Comparison of ENCODE assay signal across 24 mouse cellular contexts in the genomic region with DNA sequence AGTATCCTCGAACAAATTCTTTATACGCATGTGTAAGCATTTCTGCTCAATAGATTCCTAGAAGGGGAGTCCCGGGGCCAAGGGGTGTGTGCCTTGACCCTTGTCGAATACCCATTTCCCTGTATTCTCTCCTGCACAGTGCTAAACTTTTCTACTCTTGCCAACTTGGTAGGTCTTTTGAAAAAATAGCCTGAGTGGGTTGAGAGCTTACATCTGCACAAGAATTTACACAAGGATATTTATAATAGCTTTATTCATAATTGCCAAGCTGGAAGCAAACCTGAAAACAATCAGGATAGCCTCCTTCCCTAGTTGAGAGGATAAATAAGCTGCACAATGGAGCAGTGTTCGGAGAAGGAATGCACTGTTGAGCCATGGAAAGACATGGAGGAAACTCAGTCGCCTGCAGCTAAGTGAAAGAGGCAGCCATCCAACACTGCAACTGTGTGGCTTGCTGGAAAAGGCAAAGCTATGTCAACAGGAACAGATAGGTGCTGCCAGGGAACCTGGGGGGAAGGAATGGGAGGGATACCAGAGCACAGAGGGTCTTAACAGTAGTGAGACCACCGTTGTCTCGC. TPM values are rescaled to one million over a fixed set of nuclear protein-coding genes. Genes with fewer than 3 reads are reported as not detected.
DNase-seq lines count a peak whose midpoint lies in the region; ATAC-seq and TF ChIP-seq lines count a peak whose summit lies in the region.
"Had no signal": no experiment of that assay in that cellular context is flagged by ENCODE, and none has a peak within 500 bp of the region (broad histone marks: within the 10 kb centered on the region; RNA-seq: fewer than 3 reads in every experiment).

No protein-coding gene starts in this region.

- no peaks in the 10 kb centered on the region for H3K27me3 ChIP-seq in forebrain, embryonic 15.5 days
- no peaks in the 10 kb centered on the region for H3K27me3 ChIP-seq in forebrain, postnatal 0 days (ENCODE audit: insufficient read depth, low read length)
- no peaks in the 10 kb centered on the region for H3K27me3 ChIP-seq in hindbrain, postnatal 0 days (ENCODE audit: insufficient read depth, low read length)
- H3K27me3 ChIP-seq in hindbrain, embryonic 14.5 days (ENCODE audit: control insufficient read depth, insufficient read depth, low read length): no peaks in the 10 kb centered on the region
- H3K27me3 ChIP-seq in liver, embryonic 11.5 days (replicated peaks; ENCODE audit: control insufficient read depth, insufficient read depth, low read length): no peaks in the 10 kb centered on the region
- H3K27me3 ChIP-seq: embryonic facial prominence, embryonic 12.5 days; heart, embryonic 12.5 days; intestine, embryonic 15.5 days had no signal

- DNase-seq in forebrain, postnatal 0 days: no peak
- no peak for DNase-seq in hindbrain, postnatal 0 days (ENCODE audit: low spot score)
- no peak for DNase-seq in hindbrain, embryonic 14.5 days (ENCODE audit: low spot score)
- peak; percentile 15 for DNase-seq in retina, postnatal 1 day
- DNase-seq in retina, embryonic 14.5 days (ENCODE audit: low spot score): no peak
- peak; percentile 86 for DNase-seq in gonadal fat pad, adult 2 months (ENCODE audit: low read depth)
- no peak for DNase-seq in liver, embryonic 11.5 days (ENCODE audit: low spot score)
- DNase-seq: adrenal gland, adult 2 months; adrenal gland, postnatal 25 days; cerebellum, adult 11 months; cerebellum, adult 8-10 months; cerebellum, postnatal 14 days; embryo, embryonic 11 days; gastrocnemius, postnatal 36 days; heart, adult 2 months; kidney, adult 18-20 months had no signal

- no peaks in the 10 kb centered on the region for H3K36me3 ChIP-seq in forebrain, embryonic 15.5 days
- no peaks in the 10 kb centered on the region for H3K36me3 ChIP-seq in forebrain, postnatal 0 days (ENCODE audit: insufficient read depth)
- H3K36me3 ChIP-seq in hindbrain, postnatal 0 days (ENCODE audit: insufficient read depth, low read length): no peaks in the 10 kb centered on the region
- no peaks in the 10 kb centered on the region for H3K36me3 ChIP-seq in hindbrain, embryonic 14.5 days (replicated peaks; ENCODE audit: control insufficient read depth, insufficient read depth)
- H3K36me3 ChIP-seq in liver, embryonic 11.5 days (ENCODE audit: control insufficient read depth, insufficient read depth, low read length): no peaks in the 10 kb centered on the region
- H3K36me3 ChIP-seq: embryonic facial prominence, embryonic 12.5 days; heart, embryonic 12.5 days; intestine, embryonic 15.5 days had no signal

- H3K4me1 ChIP-seq in forebrain, embryonic 15.5 days: no peaks in the 10 kb centered on the region
- H3K4me1 ChIP-seq in forebrain, postnatal 0 days (ENCODE audit: insufficient read depth): no peaks in the 10 kb centered on the region
- no peaks in the 10 kb centered on the region for H3K4me1 ChIP-seq in hindbrain, postnatal 0 days (ENCODE audit: insufficient read depth, low read length)
- no peaks in the 10 kb centered on the region for H3K4me1 ChIP-seq in hindbrain, embryonic 14.5 days (replicated peaks; ENCODE audit: control insufficient read depth, insufficient read depth, low read length)
- no peaks in the 10 kb centered on the region for H3K4me1 ChIP-seq in liver, embryonic 11.5 days (replicated peaks; ENCODE audit: control insufficient read depth, insufficient read depth, low read length)
- H3K4me1 ChIP-seq: embryonic facial prominence, embryonic 12.5 days; heart, embryonic 12.5 days; intestine, embryonic 15.5 days had no signal

- TF ChIP-seq CTCF in forebrain, postnatal 0 days (IDR thresholded peaks at IDR 0.05; ENCODE audit: low read depth): no peak
- TF ChIP-seq CTCF in hindbrain, postnatal 0 days (IDR thresholded peaks at IDR 0.05; ENCODE audit: low read depth): no peak

- H3K4me3 ChIP-seq in forebrain, embryonic 15.5 days: no peak overlapping the region
- H3K4me3 ChIP-seq in forebrain, postnatal 0 days (ENCODE audit: low read depth, low read length): no peak overlapping the region
- no peak overlapping the region for H3K4me3 ChIP-seq in hindbrain, postnatal 0 days (ENCODE audit: low read length)
- no peak overlapping the region for H3K4me3 ChIP-seq in hindbrain, embryonic 14.5 days (replicated peaks; ENCODE audit: low read length)
- no peak overlapping the region for H3K4me3 ChIP-seq in liver, embryonic 11.5 days (ENCODE audit: low read depth, low read length)
- H3K4me3 ChIP-seq: embryonic facial prominence, embryonic 12.5 days; heart, adult 2 months; heart, embryonic 12.5 days; intestine, embryonic 15.5 days had no signal

- ATAC-seq in forebrain, embryonic 15.5 days (replicated peaks): peak; percentile 55
- ATAC-seq in forebrain, postnatal 0 days: no peak
- peak; percentile 43; the same call in 1 of the 2 replicates for ATAC-seq in hindbrain, postnatal 0 days
- no peak; the same call in 1 of the 2 replicates for ATAC-seq in hindbrain, embryonic 14.5 days (ENCODE audit: low FRiP score)
- ATAC-seq in liver, embryonic 11.5 days (replicated peaks; ENCODE audit: low FRiP score): no peak
- ATAC-seq: intestine, embryonic 15.5 days had no signal

- H3K9me3 ChIP-seq in forebrain, embryonic 15.5 days: no peaks in the 10 kb centered on the region
- no peaks in the 10 kb centered on the region for H3K9me3 ChIP-seq in forebrain, postnatal 0 days (ENCODE audit: low read length)
- H3K9me3 ChIP-seq in hindbrain, postnatal 0 days (ENCODE audit: low read length): no peaks in the 10 kb centered on the region
- no peaks in the 10 kb centered on the region for H3K9me3 ChIP-seq in hindbrain, embryonic 14.5 days (ENCODE audit: control insufficient read depth, low read length)
- H3K9me3 ChIP-seq in liver, embryonic 11.5 days (ENCODE audit: control insufficient read depth, low read length): no peaks in the 10 kb centered on the region
- H3K9me3 ChIP-seq: embryonic facial prominence, embryonic 12.5 days; intestine, embryonic 15.5 days had no signal

- H3K27ac ChIP-seq in forebrain, embryonic 15.5 days (replicated peaks): no peak overlapping the region
- H3K27ac ChIP-seq in forebrain, postnatal 0 days (ENCODE audit: low read depth, low read length): no peak overlapping the region
- no peak overlapping the region for H3K27ac ChIP-seq in hindbrain, postnatal 0 days
- H3K27ac ChIP-seq in hindbrain, embryonic 14.5 days: no peak overlapping the region
- no peak overlapping the region for H3K27ac ChIP-seq in liver, embryonic 11.5 days (ENCODE audit: low read depth, low read length)
- H3K27ac ChIP-seq: embryonic facial prominence, embryonic 12.5 days; heart, adult 2 months; intestine, embryonic 15.5 days had no signal

- WGBS in forebrain, embryonic 15.5 days: 58% methylated on average over 8 of the region's 8 CpGs
- WGBS in forebrain, postnatal 0 days: 46% methylated on average over 8 of the region's 8 CpGs
- 58% methylated on average over 8 of the region's 8 CpGs for WGBS in hindbrain, postnatal 0 days
- 73% methylated on average over 8 of the region's 8 CpGs for WGBS in hindbrain, embryonic 14.5 days
- 77% methylated on average over 8 of the region's 8 CpGs for WGBS in liver, embryonic 11.5 days

- H3K9ac ChIP-seq in forebrain, embryonic 15.5 days (replicated peaks): no peak overlapping the region
- no peak overlapping the region for H3K9ac ChIP-seq in forebrain, postnatal 0 days
- no peak overlapping the region for H3K9ac ChIP-seq in hindbrain, postnatal 0 days (replicated peaks; ENCODE audit: low read length)
- H3K9ac ChIP-seq in hindbrain, embryonic 14.5 days: no peak overlapping the region
- H3K9ac ChIP-seq in liver, embryonic 11.5 days (ENCODE audit: low read depth, low read length): no peak overlapping the region
- H3K9ac ChIP-seq: embryonic facial prominence, embryonic 12.5 days; heart, embryonic 12.5 days; intestine, embryonic 15.5 days had no signal

- no peak overlapping the region for H3K4me2 ChIP-seq in forebrain, embryonic 15.5 days (replicated peaks)
- H3K4me2 ChIP-seq in forebrain, postnatal 0 days (ENCODE audit: low read depth): no peak overlapping the region
- H3K4me2 ChIP-seq in hindbrain, postnatal 0 days (ENCODE audit: low read depth, low read length): no peak overlapping the region
- no peak overlapping the region for H3K4me2 ChIP-seq in hindbrain, embryonic 14.5 days (replicated peaks)
- H3K4me2 ChIP-seq in liver, embryonic 11.5 days: no peak overlapping the region
- H3K4me2 ChIP-seq: embryonic facial prominence, embryonic 12.5 days; heart, embryonic 12.5 days; intestine, embryonic 15.5 days had no signal

RNA-seq across cellular contexts. Expression of gene Scnn1g, which starts 51.5 kb away (rescaled TPM):
- not detected in 2 replicates for polyA plus RNA-seq in forebrain, embryonic 15.5 days (2015; fragmentation: Nextera tagmentation; extraction: Ambion mirVana)
- 0.10 TPM in 1 of 2 replicates, not detected in the other for total RNA-seq in forebrain, postnatal 0 days (2014; rRNA removed)
- 0.05 TPM in 1 of 2 replicates, not detected in the other for polyA plus RNA-seq in forebrain, postnatal 0 days (2015; fragmentation: Nextera tagmentation; extraction: Ambion mirVana)
- total RNA-seq in hindbrain, postnatal 0 days (2014; rRNA removed): 0.07 and 0.26 TPM in 2 replicates
- polyA plus RNA-seq in hindbrain, postnatal 0 days (2015; fragmentation: Nextera tagmentation; extraction: Ambion mirVana): 0.05 and 0.15 TPM in 2 replicates
- polyA plus RNA-seq in hindbrain, embryonic 14.5 days (2014; fragmentation: Nextera tagmentation; extraction: Ambion mirVana): 0.07 TPM in 1 of 2 replicates, not detected in the other
- polyA plus RNA-seq in gonadal fat pad, adult 2 months (2012; rRNA removed): 0.27 and 0.36 TPM in 2 replicates
- not detected in 2 replicates for polyA plus RNA-seq in liver, embryonic 11.5 days (2014; fragmentation: Nextera tagmentation; extraction: Ambion mirVana)
- total RNA-seq: CH12.LX; common myeloid progenitor, adult 5-6 weeks; gastrocnemius, adult 8-10 months; gastrocnemius, postnatal 36 days; heart, adult 2 months; heart, postnatal 25 days had no signal
- polyA plus RNA-seq: heart, embryonic 12.5 days had no signal

Comparison
In these comparisons a context has a peak if more than half of its experiments do, and no peak if none do; other contexts are left out.
1. ATAC-seq: peak in forebrain, embryonic 15.5 days (single experiment) and hindbrain, postnatal 0 days (single experiment); none in forebrain, postnatal 0 days (single experiment), hindbrain, embryonic 14.5 days (single experiment) and liver, embryonic 11.5 days (single experiment).
2. DNase-seq: peak in retina, postnatal 1 day (single experiment) and gonadal fat pad, adult 2 months (single experiment); none in forebrain, postnatal 0 days (single experiment), hindbrain, postnatal 0 days (single experiment), hindbrain, embryonic 14.5 days (single experiment), retina, embryonic 14.5 days (single experiment) and liver, embryonic 11.5 days (single experiment).